Mouse (Mus musculus): ENCODE measurements around the gene Zfp764. TPM values are rescaled to one million over a fixed set of nuclear protein-coding genes. Genes with fewer than 3 reads are reported as not detected.
"Not testable (repeated sequence)": the region's sequence is repeated elsewhere in the genome, so short reads cannot be mapped to it uniquely, and the experiment has no call there.

The Zfp764 gene
- polyA plus RNA-seq, 1 experiment from 2014 or later, result 7.7 TPM

- WGBS, result 73% methylated on average over 3 of the region's 3 CpGs
- ATAC-seq (ENCODE audit: insufficient number of reproducible peaks, low FRiP score, low TSS enrichment, low read depth) (no peak), DNase-seq (ENCODE audit: low spot score) (no peak)
- Histone ChIP-seq H3K27ac (replicated peaks; ENCODE audit: low read depth, low read length) (no peak overlapping the region), H3K9me3 (ENCODE audit: control insufficient read depth, low read length) (no peaks in the 10 kb centered on the region), H3K4me1 (ENCODE audit: control insufficient read depth, insufficient read depth, low read length) (no peaks in the 10 kb centered on the region; the same call in 1 of the 2 replicates), H3K36me3 (ENCODE audit: control insufficient read depth, insufficient read depth, low read length) (no peaks in the 10 kb centered on the region), H3K9ac (ENCODE audit: low read length) (no peak overlapping the region), H3K4me3 (ENCODE audit: low read depth, low read length) (no peak overlapping the region), H3K27me3 (ENCODE audit: control insufficient read depth, insufficient read depth, low read length) (no peaks in the 10 kb centered on the region), H3K4me2 (ENCODE audit: low read depth, severe bottlenecking) (no peak overlapping the region)
These were observed 19.7 kb upstream of the Zfp764 start for GRCm38 (mm10) chr7:127426354-127426753.

GRCm38 (mm10) chr7:127425911-127426310, 19.3 kb upstream of the Zfp764 start:
- DNase-seq (ENCODE audit: low spot score) (no peak), ATAC-seq (ENCODE audit: insufficient number of reproducible peaks, low FRiP score, low TSS enrichment, low read depth) (no peak)
- Histone ChIP-seq H3K27me3 (ENCODE audit: control insufficient read depth, insufficient read depth, low read length) (no peaks in the 10 kb centered on the region), H3K27ac (replicated peaks; ENCODE audit: low read depth, low read length) (no peak overlapping the region), H3K9ac (ENCODE audit: low read length) (no peak overlapping the region), H3K4me3 (ENCODE audit: low read depth, low read length) (no peak overlapping the region), H3K9me3 (ENCODE audit: control insufficient read depth, low read length) (no peaks in the 10 kb centered on the region), H3K36me3 (ENCODE audit: control insufficient read depth, insufficient read depth, low read length) (no peaks in the 10 kb centered on the region), H3K4me2 (ENCODE audit: low read depth, severe bottlenecking) (no peak overlapping the region), H3K4me1 (ENCODE audit: control insufficient read depth, insufficient read depth, low read length) (peaks cover 4% of the 10 kb centered on the region)
- 81% methylated on average over 2 of the region's 2 CpGs for WGBS

- no peaks in the 10 kb centered on the region for H3K9me3 ChIP-seq (ENCODE audit: control insufficient read depth, low read length)
- no peak for ATAC-seq (ENCODE audit: insufficient number of reproducible peaks, low FRiP score, low TSS enrichment, low read depth)
- H3K4me3 ChIP-seq (ENCODE audit: low read depth, low read length), result no peak overlapping the region
- no peaks in the 10 kb centered on the region for H3K27me3 ChIP-seq (ENCODE audit: control insufficient read depth, insufficient read depth, low read length)
- 87% methylated on average over 3 of the region's 3 CpGs for WGBS
- no peak for DNase-seq (ENCODE audit: low spot score)
- no peak overlapping the region for H3K9ac ChIP-seq (ENCODE audit: low read length)
- no peak overlapping the region for H3K4me2 ChIP-seq (ENCODE audit: low read depth, severe bottlenecking)
- H3K4me1 ChIP-seq (ENCODE audit: control insufficient read depth, insufficient read depth, low read length), result peaks cover 4% of the 10 kb centered on the region
- H3K27ac ChIP-seq (replicated peaks; ENCODE audit: low read depth, low read length), result no peak overlapping the region
- H3K36me3 ChIP-seq (ENCODE audit: control insufficient read depth, insufficient read depth, low read length), result no peaks in the 10 kb centered on the region
These were observed 18.7 kb upstream of the Zfp764 start for GRCm38 (mm10) chr7:127425291-127425690.

GRCm38 (mm10) chr7:127422247-127422646, 15.6 kb upstream of the Zfp764 start:
- WGBS, result 2% methylated on average over 15 of the region's 15 CpGs
- Histone ChIP-seq H3K4me1 (ENCODE audit: control insufficient read depth, insufficient read depth, low read length) (peaks cover 4% of the 10 kb centered on the region), H3K27ac (replicated peaks; ENCODE audit: low read depth, low read length) (no peak overlapping the region), H3K4me2 (ENCODE audit: low read depth, severe bottlenecking) (peak overlapping the region; percentile 95), H3K27me3 (ENCODE audit: control insufficient read depth, insufficient read depth, low read length) (no peaks in the 10 kb centered on the region), H3K9ac (ENCODE audit: low read length) (no peak overlapping the region), H3K4me3 (ENCODE audit: low read depth, low read length) (peak overlapping the region; percentile 69), H3K36me3 (ENCODE audit: control insufficient read depth, insufficient read depth, low read length) (no peaks in the 10 kb centered on the region), H3K9me3 (ENCODE audit: control insufficient read depth, low read length) (no peaks in the 10 kb centered on the region)
- ATAC-seq (ENCODE audit: insufficient number of reproducible peaks, low FRiP score, low TSS enrichment, low read depth) (0 out of 2 replicates have a peak, but pooled peaks have one; percentile 26), DNase-seq (ENCODE audit: low spot score) (no peak)

- H3K4me3 ChIP-seq (ENCODE audit: low read depth, low read length), result peak within 1 kb of the TSS; percentile 69
- WGBS, result under 1% methylated on average over 48 of the region's 48 CpGs
- ATAC-seq (ENCODE audit: insufficient number of reproducible peaks, low FRiP score, low TSS enrichment, low read depth) (peak; percentile 87; the same call in 1 of the 2 replicates), DNase-seq (ENCODE audit: low spot score) (peak; percentile 97)
- peak within 1 kb of the TSS; percentile 95 for H3K4me2 ChIP-seq (ENCODE audit: low read depth, severe bottlenecking)
- no peaks in the 10 kb centered on the region for H3K36me3 ChIP-seq (ENCODE audit: control insufficient read depth, insufficient read depth, low read length)
- no peaks in the 10 kb centered on the region for H3K9me3 ChIP-seq (ENCODE audit: control insufficient read depth, low read length)
- H3K4me1 ChIP-seq (ENCODE audit: control insufficient read depth, insufficient read depth, low read length), result peaks cover 4% of the 10 kb centered on the region
- H3K9ac ChIP-seq (ENCODE audit: low read length), result peak within 1 kb of the TSS; percentile 70
- no peak within 1 kb of the TSS for H3K27ac ChIP-seq (replicated peaks; ENCODE audit: low read depth, low read length)
- no peaks in the 10 kb centered on the region for H3K27me3 ChIP-seq (ENCODE audit: control insufficient read depth, insufficient read depth, low read length)
These were observed 15.0 kb upstream of the Zfp764 start, which contains the start of gene Zfp688 for GRCm38 (mm10) chr7:127421388-127422191. Gene Zfp688 (minus strand): TSS chr7:127422068.

GRCm38 (mm10) chr7:127411418-127411817, 4.8 kb upstream of the Zfp764 start:
- Histone ChIP-seq H3K36me3 (ENCODE audit: control insufficient read depth, insufficient read depth, low read length) (no peaks in the 10 kb centered on the region), H3K9me3 (ENCODE audit: control insufficient read depth, low read length) (no peaks in the 10 kb centered on the region), H3K27ac (replicated peaks; ENCODE audit: low read depth, low read length) (no peak overlapping the region), H3K4me3 (ENCODE audit: low read depth, low read length) (no peak overlapping the region), H3K4me1 (ENCODE audit: control insufficient read depth, insufficient read depth, low read length) (no peaks in the 10 kb centered on the region), H3K9ac (ENCODE audit: low read length) (no peak overlapping the region), H3K4me2 (ENCODE audit: low read depth, severe bottlenecking) (no peak overlapping the region), H3K27me3 (ENCODE audit: control insufficient read depth, insufficient read depth, low read length) (no peaks in the 10 kb centered on the region)
- ATAC-seq (ENCODE audit: insufficient number of reproducible peaks, low FRiP score, low TSS enrichment, low read depth) (no peak), DNase-seq (ENCODE audit: low spot score) (no peak)
- WGBS, result 69% methylated on average over 2 of the region's 2 CpGs

GRCm38 (mm10) chr7:127404101-127404500, 2.5 kb downstream of the Zfp764 start:
- H3K27me3 ChIP-seq (ENCODE audit: control insufficient read depth, insufficient read depth, low read length); H3K9ac ChIP-seq (ENCODE audit: low read length); H3K4me1 ChIP-seq (ENCODE audit: control insufficient read depth, insufficient read depth, low read length); H3K27ac ChIP-seq (replicated peaks; ENCODE audit: low read depth, low read length); H3K4me2 ChIP-seq (ENCODE audit: low read depth, severe bottlenecking); H3K36me3 ChIP-seq (ENCODE audit: control insufficient read depth, insufficient read depth, low read length); ATAC-seq (ENCODE audit: insufficient number of reproducible peaks, low FRiP score, low TSS enrichment, low read depth); DNase-seq (ENCODE audit: low spot score); H3K9me3 ChIP-seq (ENCODE audit: control insufficient read depth, low read length); H3K4me3 ChIP-seq (ENCODE audit: low read depth, low read length): not testable (repeated sequence)
- WGBS, result 89% methylated on average over 6 of the region's 6 CpGs

GRCm38 (mm10) chr7:127402980-127403379, 3.6 kb downstream of the Zfp764 start:
- no peak overlapping the region for H3K9ac ChIP-seq (ENCODE audit: low read length)
- 0 out of 2 replicates have a peak, but pooled peaks cover 2% of the 10 kb centered on the region for H3K36me3 ChIP-seq (ENCODE audit: control insufficient read depth, insufficient read depth, low read length)
- no peaks in the 10 kb centered on the region for H3K27me3 ChIP-seq (ENCODE audit: control insufficient read depth, insufficient read depth, low read length)
- H3K9me3 ChIP-seq (ENCODE audit: control insufficient read depth, low read length), result no peaks in the 10 kb centered on the region; the same call in 1 of the 2 replicates
- DNase-seq (ENCODE audit: low spot score) (no peak), ATAC-seq (ENCODE audit: insufficient number of reproducible peaks, low FRiP score, low TSS enrichment, low read depth) (no peak)
- H3K4me1 ChIP-seq (ENCODE audit: control insufficient read depth, insufficient read depth, low read length), result no peaks in the 10 kb centered on the region
- H3K4me3 ChIP-seq (ENCODE audit: low read depth, low read length), result no peak overlapping the region
- H3K4me2 ChIP-seq (ENCODE audit: low read depth, severe bottlenecking), result no peak overlapping the region
- no peak overlapping the region for H3K27ac ChIP-seq (replicated peaks; ENCODE audit: low read depth, low read length)
- 41% methylated on average over 2 of the region's 2 CpGs for WGBS

All from limb, embryonic 11.5 days (tissue).